ENCODE assay signal across 8 mouse cellular contexts in the genomic region with DNA sequence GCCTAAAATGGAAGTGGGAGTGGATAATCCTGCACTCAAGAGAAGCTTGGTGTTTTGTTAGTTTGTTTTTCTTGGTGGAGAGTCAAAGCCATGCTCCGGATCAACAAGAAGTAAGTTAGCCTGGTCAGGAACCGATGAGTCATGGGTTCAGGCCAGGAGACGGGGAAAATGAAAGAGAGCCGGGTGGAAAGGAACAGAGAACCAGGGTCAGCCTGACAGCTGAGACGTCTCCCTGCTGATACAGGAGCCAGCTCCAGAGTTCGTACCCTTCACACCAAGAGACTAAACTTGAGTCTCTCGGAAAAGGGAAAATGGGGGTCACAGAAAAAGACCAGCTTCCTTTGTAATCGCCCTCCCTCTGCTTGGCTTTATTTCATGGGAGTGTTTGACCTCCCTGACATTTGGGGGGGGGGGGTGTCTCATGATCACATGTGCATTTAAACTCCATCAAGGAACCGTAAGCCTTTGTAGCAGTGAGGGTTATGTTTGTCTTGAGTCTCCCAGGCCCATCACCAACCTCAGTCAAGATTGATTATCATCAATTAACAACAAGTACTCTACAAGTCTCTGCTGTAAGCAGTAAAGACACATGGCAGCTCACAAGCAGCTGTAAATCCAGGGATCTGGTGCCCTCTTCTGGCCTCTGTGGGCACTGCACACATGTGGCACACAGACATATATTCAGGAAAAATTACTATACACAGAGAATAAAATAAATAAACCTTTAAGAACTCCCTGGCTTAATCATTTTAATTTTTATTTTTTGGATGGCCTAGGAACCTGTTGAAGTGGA. TPM values are rescaled to one million over a fixed set of nuclear protein-coding genes. Genes with fewer than 3 reads are reported as not detected.
DNase-seq lines count a peak whose midpoint lies in the region; ATAC-seq and TF ChIP-seq lines count a peak whose summit lies in the region.

No protein-coding gene starts in this region.

- DNase-seq in layer of hippocampus, adult 11-12 months (ENCODE audit: low spot score), result peak; percentile 60
- DNase-seq in layer of hippocampus, adult 9-11 months, result no peak
- DNase-seq in R1 (ENCODE audit: low read depth, low spot score), result peak; percentile 78
- DNase-seq in embryo, embryonic 10.5 days (ENCODE audit: low spot score), result peak; percentile 91
- peak; percentile 23 for DNase-seq in heart, postnatal 25 days (ENCODE audit: low spot score)
- peak; percentile 47 to 49 for DNase-seq in left cerebral cortex, adult 2 months (ENCODE audit: extremely low spot score in 1 of 2, low spot score in 2 of 2)
- peak; percentile 81 for DNase-seq in neural tube, embryonic 11.5 days (ENCODE audit: low spot score)
- peak; percentile 34 to 75 for DNase-seq in thymus, postnatal 10 days (ENCODE audit: low spot score in 2 of 2)

- H3K4me2 ChIP-seq in neural tube, embryonic 11.5 days (ENCODE audit: low read depth), result no peak overlapping the region

- no peak overlapping the region for H3K4me3 ChIP-seq in left cerebral cortex, adult 2 months
- no peak overlapping the region for H3K4me3 ChIP-seq in neural tube, embryonic 11.5 days (ENCODE audit: low read depth, low read length)

- 62% methylated on average over 9 of the region's 9 CpGs for WGBS in neural tube, embryonic 11.5 days

- ATAC-seq in neural tube, embryonic 11.5 days (ENCODE audit: insufficient read depth, low FRiP score, low TSS enrichment), result peak; percentile 41; the same call in 1 of the 2 replicates

- no peaks in the 10 kb centered on the region for H3K9me3 ChIP-seq in neural tube, embryonic 11.5 days (ENCODE audit: control insufficient read depth, low read length)

- TF ChIP-seq CTCF in left cerebral cortex, adult 2 months (IDR thresholded peaks at IDR 0.05), result peak; percentile 61

- intact Hi-C loops in heart, postnatal 25 days (cut with DNase I), result loop anchor here (5.0 kb wide), 1 partner anchor 601 kb away; no protein-coding TSS in a partner anchor
- intact Hi-C loops in left cerebral cortex, adult 2 months (cut with DNase I), result no loop called here

- H3K36me3 ChIP-seq in neural tube, embryonic 11.5 days (ENCODE audit: control insufficient read depth, insufficient read depth, low read length), result no peaks in the 10 kb centered on the region

- no peaks in the 10 kb centered on the region for H3K27me3 ChIP-seq in neural tube, embryonic 11.5 days (ENCODE audit: control insufficient read depth, insufficient read depth, low read length)

- H3K4me1 ChIP-seq in neural tube, embryonic 11.5 days (ENCODE audit: control insufficient read depth, insufficient read depth, low read length), result no peaks in the 10 kb centered on the region

- no peak overlapping the region for H3K9ac ChIP-seq in neural tube, embryonic 11.5 days (ENCODE audit: low read length)

- H3K27ac ChIP-seq in left cerebral cortex, adult 2 months, result no peak overlapping the region
- no peak overlapping the region for H3K27ac ChIP-seq in neural tube, embryonic 11.5 days (ENCODE audit: low read depth, low read length)

RNA-seq across cellular contexts. Expression of a gene that starts 59.7 kb away (rescaled TPM):
- 1 to 10 TPM; 2.5 to 5.2 TPM for total RNA-seq in heart, postnatal 25 days (2021)
- under 1 TPM; 0.37 to 0.84 TPM for total RNA-seq in left cerebral cortex, adult 2 months (2021)
- 90.0 and 93.2 TPM in 2 replicates for polyA plus RNA-seq in neural tube, embryonic 11.5 days (2014; fragmentation: Nextera tagmentation; extraction: Ambion mirVana)
